Mouse (Mus musculus): Measurements from ENCODE around the gene Sprn. TPM values are rescaled to one million over a fixed set of nuclear protein-coding genes. Genes with fewer than 3 reads are reported as not detected.

Sprn gene
- polyA plus RNA-seq (2012; rRNA removed) (0.20 and 0.24 TPM in 2 replicates), polyA plus RNA-seq (2014; fragmentation: Nextera tagmentation; extraction: Ambion mirVana) (0.14 and 0.26 TPM in 2 replicates)

DNA sequence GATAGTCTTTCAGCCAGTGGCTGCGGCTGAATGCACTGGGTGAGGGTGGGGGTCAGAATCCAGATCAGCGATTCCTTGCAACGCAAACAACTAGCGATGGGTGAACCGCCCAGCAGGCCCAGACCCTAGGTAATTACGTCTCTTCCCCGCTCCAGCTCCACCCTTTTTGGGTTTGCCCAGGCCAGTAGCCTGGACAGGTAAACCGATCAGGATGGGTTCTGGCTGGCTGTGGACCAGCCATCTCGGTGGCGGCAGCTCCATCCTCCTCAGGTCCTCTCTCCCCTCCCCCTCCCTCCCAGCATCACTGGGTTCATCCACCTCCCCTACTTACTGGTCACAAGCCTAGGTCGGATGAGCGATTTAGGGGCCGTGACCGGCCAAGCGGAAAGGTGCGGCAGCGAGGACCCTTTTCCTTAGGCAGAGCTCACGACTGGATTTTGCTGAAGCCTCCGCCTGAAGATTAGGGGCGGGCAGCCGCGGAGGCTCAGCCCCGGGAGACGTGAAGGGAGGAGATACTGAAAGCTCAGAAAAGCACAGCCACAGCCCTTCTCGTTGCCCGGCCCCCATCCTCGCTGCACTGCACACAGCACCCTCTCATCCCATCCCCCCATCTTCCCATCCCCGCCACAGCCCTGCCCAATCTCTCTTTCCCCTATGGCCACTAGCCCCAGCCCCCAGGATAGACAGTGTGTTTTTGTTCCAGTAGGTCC is at the start of gene Sprn:
Gene Sprn (minus strand): TSS at position 660 of the 710 bp plus-strand sequence.
- H3K36me3 ChIP-seq (ENCODE audit: control insufficient read depth, insufficient read depth, low read length): no peaks in the 10 kb centered on the region
- H3K27me3 ChIP-seq (ENCODE audit: control insufficient read depth, insufficient read depth, low read length): peaks cover 27% of the 10 kb centered on the region
- TF ChIP-seq POLR2A (IDR thresholded peaks at IDR 0.05; ENCODE audit: borderline replicate concordance, extremely low read depth, insufficient read depth, insufficient read length): no peak
- peak within 1 kb of the TSS; percentile 20 for H3K4me3 ChIP-seq (replicated peaks; ENCODE audit: low read length)
- DNase-seq (ENCODE audit: low spot score) (no peak), ATAC-seq (ENCODE audit: low FRiP score, low read depth) (no peak)
- peak within 1 kb of the TSS; percentile 33; the same call in 1 of the 2 replicates for H3K4me2 ChIP-seq (replicated peaks; ENCODE audit: low read depth, low read length, severe bottlenecking)
- H3K9me3 ChIP-seq (ENCODE audit: control insufficient read depth, low read length): no peaks in the 10 kb centered on the region
- 1% methylated on average over 19 of the region's 28 CpGs for WGBS
- peak within 1 kb of the TSS; percentile 31; the same call in 1 of the 2 replicates for H3K9ac ChIP-seq (ENCODE audit: low read depth, low read length, severe bottlenecking)
- H3K27ac ChIP-seq (replicated peaks; ENCODE audit: low read depth, low read length): no peak within 1 kb of the TSS
- 0 out of 2 replicates have a peak, but pooled peaks cover 3% of the 10 kb centered on the region for H3K4me1 ChIP-seq (ENCODE audit: control insufficient read depth, insufficient read depth, low read length)

DNA sequence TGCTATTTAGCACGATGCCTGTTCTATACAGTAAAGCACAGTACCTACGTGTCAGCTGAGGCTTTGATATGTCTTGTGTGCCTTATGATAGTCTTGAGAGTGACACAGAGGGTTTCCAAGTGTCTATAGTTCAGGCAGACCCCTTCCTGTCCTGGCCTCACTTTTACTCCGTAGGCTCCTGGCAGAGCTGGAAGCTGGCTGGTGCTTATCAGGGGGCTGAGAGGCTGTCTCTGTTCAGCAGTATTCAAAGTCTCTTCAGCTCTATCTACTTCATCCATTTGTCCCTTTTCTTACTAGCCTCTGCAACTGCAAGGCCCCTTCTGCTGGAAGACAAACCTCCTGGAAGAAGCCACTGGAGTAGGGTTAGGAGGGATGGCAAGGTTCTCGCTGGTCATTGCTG is 46.4 kb upstream of the Sprn start:
- Histone ChIP-seq H3K4me1 (ENCODE audit: control insufficient read depth, insufficient read depth, low read length) (no peaks in the 10 kb centered on the region), H3K4me3 (replicated peaks; ENCODE audit: low read length) (no peak overlapping the region), H3K27me3 (ENCODE audit: control insufficient read depth, insufficient read depth, low read length) (no peaks in the 10 kb centered on the region), H3K9me3 (ENCODE audit: control insufficient read depth, low read length) (no peaks in the 10 kb centered on the region), H3K36me3 (ENCODE audit: control insufficient read depth, insufficient read depth, low read length) (no peaks in the 10 kb centered on the region), H3K9ac (ENCODE audit: low read depth, low read length, severe bottlenecking) (no peak overlapping the region), H3K27ac (replicated peaks; ENCODE audit: low read depth, low read length) (no peak overlapping the region), H3K4me2 (replicated peaks; ENCODE audit: low read depth, low read length, severe bottlenecking) (no peak overlapping the region)
- WGBS: 91% methylated on average over 4 of the region's 4 CpGs
- no peak for TF ChIP-seq POLR2A (IDR thresholded peaks at IDR 0.05; ENCODE audit: borderline replicate concordance, extremely low read depth, insufficient read depth, insufficient read length)
- ATAC-seq (ENCODE audit: low FRiP score, low read depth) (no peak), DNase-seq (ENCODE audit: low spot score) (no peak)

DNA sequence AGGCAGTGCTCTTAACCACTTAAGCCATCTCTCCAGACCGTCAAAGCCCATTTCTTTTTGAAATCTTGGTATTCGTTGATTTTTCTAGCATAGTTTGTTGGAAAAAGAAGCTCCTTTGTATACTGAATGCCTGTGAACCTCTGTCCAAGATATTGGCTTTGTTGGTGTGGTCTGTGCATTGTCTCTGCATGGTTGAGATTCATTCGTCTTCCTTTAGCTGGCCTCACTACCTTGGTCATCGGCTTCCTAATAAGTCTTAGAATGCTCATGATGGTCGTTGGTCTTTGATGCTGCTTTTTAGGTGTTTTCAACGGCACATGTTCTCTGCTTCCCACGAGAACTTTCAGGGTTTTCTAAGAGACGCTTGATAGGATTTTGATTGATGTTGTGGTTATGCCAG is 41.3 kb upstream of the Sprn start:
- H3K4me2 ChIP-seq (replicated peaks; ENCODE audit: low read depth, low read length, severe bottlenecking): no peak overlapping the region
- H3K9ac ChIP-seq (ENCODE audit: low read depth, low read length, severe bottlenecking): no peak overlapping the region
- no peaks in the 10 kb centered on the region for H3K9me3 ChIP-seq (ENCODE audit: control insufficient read depth, low read length)
- WGBS: 82% methylated on average over 8 of the region's 8 CpGs
- H3K4me3 ChIP-seq (replicated peaks; ENCODE audit: low read length): no peak overlapping the region
- H3K36me3 ChIP-seq (ENCODE audit: control insufficient read depth, insufficient read depth, low read length): no peaks in the 10 kb centered on the region
- no peaks in the 10 kb centered on the region for H3K4me1 ChIP-seq (ENCODE audit: control insufficient read depth, insufficient read depth, low read length)
- H3K27ac ChIP-seq (replicated peaks; ENCODE audit: low read depth, low read length): no peak overlapping the region
- TF ChIP-seq POLR2A (IDR thresholded peaks at IDR 0.05; ENCODE audit: borderline replicate concordance, extremely low read depth, insufficient read depth, insufficient read length): no peak
- no peaks in the 10 kb centered on the region for H3K27me3 ChIP-seq (ENCODE audit: control insufficient read depth, insufficient read depth, low read length)
- DNase-seq (ENCODE audit: low spot score): no peak
- no peak for ATAC-seq (ENCODE audit: low FRiP score, low read depth)

DNA sequence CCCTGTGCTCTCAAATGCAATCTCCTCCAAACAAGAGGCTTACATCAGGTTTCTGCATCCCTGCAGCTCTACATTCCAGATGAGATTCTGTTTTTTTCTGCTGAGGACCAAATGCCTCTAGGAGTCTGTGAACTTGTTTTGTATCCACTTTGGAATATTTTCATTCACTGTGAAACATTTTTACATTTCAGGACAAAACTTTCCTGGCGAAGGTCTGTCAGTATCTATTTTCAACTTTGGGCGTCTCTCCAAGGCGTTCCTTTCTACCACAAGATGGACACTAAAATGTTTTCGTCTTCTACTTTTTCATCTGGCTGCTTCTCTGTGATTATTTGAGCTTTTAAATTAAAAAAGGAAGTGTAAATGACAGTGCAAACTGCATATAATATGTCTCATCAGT is 39.4 kb upstream of the Sprn start:
- Histone ChIP-seq H3K4me1 (ENCODE audit: control insufficient read depth, insufficient read depth, low read length) (no peaks in the 10 kb centered on the region), H3K4me3 (replicated peaks; ENCODE audit: low read length) (no peak overlapping the region), H3K9me3 (ENCODE audit: control insufficient read depth, low read length) (no peaks in the 10 kb centered on the region), H3K4me2 (replicated peaks; ENCODE audit: low read depth, low read length, severe bottlenecking) (no peak overlapping the region), H3K36me3 (ENCODE audit: control insufficient read depth, insufficient read depth, low read length) (no peaks in the 10 kb centered on the region), H3K27ac (replicated peaks; ENCODE audit: low read depth, low read length) (no peak overlapping the region), H3K9ac (ENCODE audit: low read depth, low read length, severe bottlenecking) (no peak overlapping the region), H3K27me3 (ENCODE audit: control insufficient read depth, insufficient read depth, low read length) (no peaks in the 10 kb centered on the region)
- no peak for TF ChIP-seq POLR2A (IDR thresholded peaks at IDR 0.05; ENCODE audit: borderline replicate concordance, extremely low read depth, insufficient read depth, insufficient read length)
- DNase-seq (ENCODE audit: low spot score) (no peak), ATAC-seq (ENCODE audit: low FRiP score, low read depth) (no peak)
- WGBS: 84% methylated on average over 4 of the region's 4 CpGs

DNA sequence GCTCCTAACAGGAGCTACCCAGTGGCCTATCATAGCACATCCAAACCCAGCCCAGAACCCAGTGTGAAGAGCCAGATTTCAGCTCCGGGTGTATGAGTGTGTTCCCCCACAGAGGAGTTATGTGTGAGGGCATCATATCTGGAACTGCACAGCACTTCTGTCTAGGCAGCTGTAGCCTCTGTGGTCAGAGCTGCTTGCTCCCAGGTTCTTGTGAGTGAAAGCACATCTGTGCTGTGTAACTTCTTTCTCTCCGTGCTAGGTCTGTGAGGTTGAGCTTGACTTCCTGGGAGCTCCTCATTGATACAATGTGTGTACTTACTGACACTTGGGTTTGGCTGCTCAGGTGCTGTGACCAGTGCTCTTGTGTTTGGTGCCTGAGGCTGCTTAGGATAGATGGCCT is 38.2 kb upstream of the Sprn start:
- WGBS: 73% methylated on average over 2 of the region's 2 CpGs
- no peak for DNase-seq (ENCODE audit: low spot score)

More for the DNA sequence above, 38.2 kb upstream of the Sprn start:
- Histone ChIP-seq H3K9ac (ENCODE audit: low read depth, low read length, severe bottlenecking) (no peak overlapping the region), H3K4me2 (replicated peaks; ENCODE audit: low read depth, low read length, severe bottlenecking) (no peak overlapping the region), H3K36me3 (ENCODE audit: control insufficient read depth, insufficient read depth, low read length) (no peaks in the 10 kb centered on the region), H3K4me3 (replicated peaks; ENCODE audit: low read length) (no peak overlapping the region), H3K27me3 (ENCODE audit: control insufficient read depth, insufficient read depth, low read length) (no peaks in the 10 kb centered on the region), H3K27ac (replicated peaks; ENCODE audit: low read depth, low read length) (no peak overlapping the region), H3K4me1 (ENCODE audit: control insufficient read depth, insufficient read depth, low read length) (no peaks in the 10 kb centered on the region), H3K9me3 (ENCODE audit: control insufficient read depth, low read length) (no peaks in the 10 kb centered on the region)
- no peak for TF ChIP-seq POLR2A (IDR thresholded peaks at IDR 0.05; ENCODE audit: borderline replicate concordance, extremely low read depth, insufficient read depth, insufficient read length)
- ATAC-seq (ENCODE audit: low FRiP score, low read depth): no peak

All from limb, embryonic 14.5 days (tissue).